Mouse (Mus musculus) C2C12 (cell line): ENCODE measurements around the gene Gss.

Source experiments
- CTCF ChIP-seq: IDR thresholded peaks from one replicate; pipeline ENCODE4 v1.5.1; 2011; ENCODE audit not compliant: control insufficient read depth, insufficient read depth, insufficient read length
- MAX ChIP-seq: IDR thresholded peaks from one replicate; pipeline ENCODE4 v1.6.1; 2011; ENCODE audit warnings: mild to moderate bottlenecking, control low read depth
- MYOG ChIP-seq: IDR thresholded peaks from one replicate; pipeline ENCODE4 v1.6.1; 2011; ENCODE audit not compliant: control insufficient read depth, insufficient read length; ENCODE audit errors: extremely low read depth
- USF1 ChIP-seq: IDR thresholded peaks from one replicate; pipeline ENCODE4 v1.6.1; 2011; ENCODE audit warnings: low read depth, mild to moderate bottlenecking, control low read depth, moderate library complexity

GRCm38 (mm10) chr2:155630153-155630552, 37.5 kb upstream of the Gss start:
- TF ChIP-seq CTCF (no peak), MAX (no peak), USF1 (no peak), MYOG (no peak)
